Mouse (Mus musculus) neural tube, embryonic 11.5 days (tissue): ENCODE measurements around the gene Polr3h. TPM values are rescaled to one million over a fixed set of nuclear protein-coding genes. Genes with fewer than 3 reads are reported as not detected.

Source experiments
- ATAC-seq: fragments of 200-750 bp; cut with Nextera tagmentation; 2 replicates; pipeline ENCODE4 v1.8.0; 2017; ENCODE audit warnings: moderate number of reproducible peaks, mild to moderate bottlenecking, moderate TSS enrichment, moderate library complexity; ENCODE audit not compliant: insufficient read depth, low FRiP score, low TSS enrichment
- DNase-seq: peaks from one replicate; pipeline ENCODE4 v3.0.0-alpha.2; 2015; ENCODE audit warnings: low spot score
- H3K27ac ChIP-seq: fragments of 300-500 bp; sonication (generic); 2 replicates; pipeline ENCODE4 v1.5.1; 2014; ENCODE audit warnings: low read depth, mild to moderate bottlenecking, low read length
- H3K27me3 ChIP-seq: fragments of 300-500 bp; sonication (generic); 2 replicates; pipeline ENCODE4 v1.6.1; 2014; ENCODE audit warnings: mild to moderate bottlenecking, low read length, mixed read lengths; ENCODE audit not compliant: control insufficient read depth, insufficient read depth
- H3K36me3 ChIP-seq: fragments of 300-500 bp; sonication (generic); 2 replicates; pipeline ENCODE4 v1.6.1; 2014; ENCODE audit warnings: mild to moderate bottlenecking, low read length, moderate library complexity, mixed read lengths; ENCODE audit not compliant: control insufficient read depth, insufficient read depth
- H3K4me1 ChIP-seq: fragments of 300-500 bp; sonication (generic); 2 replicates; pipeline ENCODE4 v1.6.1; 2014; ENCODE audit warnings: low read length, mixed read lengths; ENCODE audit not compliant: control insufficient read depth, insufficient read depth
- H3K4me2 ChIP-seq: fragments of 300-500 bp; sonication (generic); 2 replicates; pipeline ENCODE4 v1.6.1; 2014; ENCODE audit warnings: low read depth, mild to moderate bottlenecking, moderate library complexity
- H3K4me3 ChIP-seq: fragments of 300-500 bp; sonication (generic); 2 replicates; pipeline ENCODE4 v1.5.1; 2014; ENCODE audit warnings: low read depth, low read length
- H3K9ac ChIP-seq: fragments of 300-500 bp; sonication (generic); 2 replicates; pipeline ENCODE4 v1.6.1; 2014; ENCODE audit warnings: mild to moderate bottlenecking, low read length
- H3K9me3 ChIP-seq: fragments of 300-500 bp; sonication (generic); 2 replicates; pipeline ENCODE4 v1.6.1; 2016; ENCODE audit warnings: low read length; ENCODE audit not compliant: control insufficient read depth
- WGBS: fragments of 180-500 bp; shearing (Covaris S2); extraction: QIAGEN DNeasy Blood & Tissue Kit; methylation state at CpG from one replicate; pipeline ENCODE4 v1.1.7; 2014; 5-methylcytosine and 5-hydroxymethylcytosine counted together
- polyA plus RNA-seq: library from polyadenylated mRNA; unstranded; fragments of >200 nt; fragmentation: Nextera tagmentation; extraction: Ambion mirVana; gene quantifications from 2 replicates; pipeline ENCODE4 v1.2.1, GENCODE M21; 2014

The Polr3h gene
- polyA plus RNA-seq, 1 experiment from 2014 or later: 83.0 TPM

DNA sequence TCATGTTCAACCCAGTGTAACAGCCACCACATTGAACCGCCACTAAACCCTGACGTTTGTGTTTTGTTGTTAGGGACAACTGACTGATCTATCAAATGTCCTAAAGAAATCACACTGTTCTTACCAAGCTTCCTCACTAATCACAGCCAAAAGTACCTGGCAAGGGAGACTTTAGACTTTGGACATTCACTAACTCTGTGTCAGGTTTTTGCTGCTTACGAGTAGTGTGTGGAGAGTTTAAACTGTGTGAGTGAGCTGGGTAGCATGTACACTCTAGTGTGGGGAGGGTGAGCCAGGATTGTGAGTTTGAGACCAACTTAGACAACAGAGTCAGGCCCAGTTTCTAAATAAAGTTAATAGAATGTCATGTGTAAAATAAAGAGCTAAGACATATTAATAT lies 43.7 kb downstream of the Polr3h start:
- Histone ChIP-seq H3K27ac (no peak overlapping the region), H3K4me1 (peaks cover 2% of the 10 kb centered on the region; the same call in 1 of the 2 replicates), H3K4me3 (no peak overlapping the region), H3K27me3 (no peaks in the 10 kb centered on the region), H3K36me3 (no peaks in the 10 kb centered on the region; the same call in 1 of the 2 replicates), H3K9ac (no peak overlapping the region), H3K4me2 (no peak overlapping the region), H3K9me3 (no peaks in the 10 kb centered on the region)
- DNase-seq: no peak
- ATAC-seq: no peak
- WGBS: 95% methylated on average over 3 of the region's 3 CpGs

DNA sequence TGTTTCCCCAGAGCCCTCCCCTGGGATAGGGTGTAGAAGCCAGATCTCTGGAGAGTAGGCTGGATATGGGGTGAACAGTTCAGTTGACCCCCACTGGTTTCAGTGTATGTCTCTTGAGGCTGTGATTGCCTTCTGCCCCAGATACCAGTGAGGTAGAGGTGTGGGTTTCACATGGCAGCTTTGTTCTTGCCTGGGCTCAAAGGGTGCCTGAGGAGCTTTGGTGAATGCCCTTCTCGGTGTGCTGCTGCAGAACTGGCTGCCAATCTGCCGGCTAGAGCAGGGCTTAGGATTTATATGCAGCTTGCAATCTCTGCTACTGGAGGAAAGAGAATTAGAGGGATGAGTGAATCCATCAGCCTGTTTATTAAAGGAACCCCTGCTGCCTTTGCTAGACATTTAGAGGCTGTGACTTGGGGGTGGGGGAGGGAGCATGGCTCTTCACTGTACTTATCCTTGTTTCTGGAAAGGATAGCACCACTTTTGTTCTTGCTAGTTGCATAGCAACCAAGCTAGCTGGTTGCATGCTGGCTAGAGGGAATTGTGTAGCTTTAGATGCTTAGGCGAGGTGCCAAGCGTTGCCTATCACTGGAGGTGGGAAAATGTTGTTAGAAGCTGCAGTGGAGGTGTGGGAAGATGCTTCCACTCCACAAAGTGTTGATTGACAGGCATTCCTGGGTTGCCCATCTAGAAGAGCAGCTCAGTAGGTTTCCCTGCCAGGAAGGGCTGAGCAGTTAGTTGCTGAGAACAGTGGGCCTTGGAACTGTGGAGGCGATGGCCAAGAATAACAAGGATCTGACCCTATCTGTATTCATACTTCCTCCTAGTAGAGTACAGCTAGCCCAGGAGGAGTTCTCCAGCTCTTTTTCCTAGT lies 46.3 kb downstream of the Polr3h start:
- ATAC-seq: no peak
- 72% methylated on average over 5 of the region's 5 CpGs for WGBS

DNA sequence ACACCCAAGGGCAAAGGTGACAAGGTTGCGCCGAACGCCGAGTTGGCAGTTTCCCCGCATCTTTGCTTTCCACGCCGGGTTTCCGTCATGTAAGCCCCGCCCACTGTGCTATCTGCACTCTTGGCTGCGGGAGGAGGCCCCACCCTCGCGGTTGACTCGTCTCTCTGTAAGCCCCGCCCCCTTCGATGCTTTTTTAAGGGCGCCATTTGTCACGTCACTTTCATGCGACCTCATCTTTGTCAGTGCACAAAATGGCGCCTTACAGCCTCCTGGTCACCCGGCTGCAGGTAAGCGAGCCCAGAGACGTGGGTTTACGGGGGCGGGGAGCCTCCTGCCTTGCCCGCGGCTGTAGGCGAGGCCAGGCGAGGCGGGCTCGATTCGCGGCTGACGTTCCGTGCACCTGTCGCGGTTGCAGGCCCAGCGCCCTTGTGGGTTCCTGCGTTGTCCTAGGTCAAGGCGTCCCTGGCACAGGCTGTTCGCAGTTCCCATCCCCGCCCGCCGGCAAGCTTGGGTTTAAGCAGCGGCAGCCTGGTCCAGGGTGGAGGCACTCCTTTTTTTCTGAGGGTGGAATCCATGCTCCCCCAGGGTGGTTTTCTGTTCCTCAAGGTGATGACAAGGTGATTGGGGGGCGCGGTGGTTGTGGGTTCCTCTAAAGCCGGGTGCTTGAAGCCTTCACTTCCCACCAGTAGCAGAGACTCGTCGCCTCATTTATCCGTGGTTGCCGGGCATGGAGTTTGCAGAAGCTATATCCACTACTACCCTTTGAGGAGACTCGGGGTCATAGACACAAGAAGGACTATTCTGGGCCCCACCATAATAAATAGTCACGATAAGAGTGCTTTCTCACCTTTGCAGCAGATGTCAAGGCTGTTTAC lies 53.5 kb downstream of the Polr3h start, which contains the start of gene Aco2:
TSS of gene Aco2 (plus strand) at position 48 of the 875 bp plus-strand sequence.
- ATAC-seq (peak; percentile 80), DNase-seq (peak; percentile 97)
- H3K4me2 ChIP-seq: peak within 1 kb of the TSS; percentile 84
- H3K9me3 ChIP-seq: no peaks in the 10 kb centered on the region
- H3K4me3 ChIP-seq: peak within 1 kb of the TSS; percentile 86
- WGBS: under 1% methylated on average over 53 of the region's 53 CpGs
- no peaks in the 10 kb centered on the region for H3K27me3 ChIP-seq
- H3K36me3 ChIP-seq: peaks cover 14% of the 10 kb centered on the region; the same call in 1 of the 2 replicates
- H3K9ac ChIP-seq: peak within 1 kb of the TSS; percentile 85
- H3K4me1 ChIP-seq: peaks cover 8% of the 10 kb centered on the region
- peak within 1 kb of the TSS; percentile 91 for H3K27ac ChIP-seq

More for the DNA sequence above, 46.3 kb downstream of the Polr3h start:
- Histone ChIP-seq H3K9me3 (no peaks in the 10 kb centered on the region), H3K27me3 (no peaks in the 10 kb centered on the region), H3K9ac (no peak overlapping the region), H3K36me3 (no peaks in the 10 kb centered on the region; the same call in 1 of the 2 replicates), H3K27ac (no peak overlapping the region), H3K4me1 (peaks cover 2% of the 10 kb centered on the region; the same call in 1 of the 2 replicates), H3K4me3 (no peak overlapping the region), H3K4me2 (no peak overlapping the region)
- DNase-seq: peak; percentile 17

DNA sequence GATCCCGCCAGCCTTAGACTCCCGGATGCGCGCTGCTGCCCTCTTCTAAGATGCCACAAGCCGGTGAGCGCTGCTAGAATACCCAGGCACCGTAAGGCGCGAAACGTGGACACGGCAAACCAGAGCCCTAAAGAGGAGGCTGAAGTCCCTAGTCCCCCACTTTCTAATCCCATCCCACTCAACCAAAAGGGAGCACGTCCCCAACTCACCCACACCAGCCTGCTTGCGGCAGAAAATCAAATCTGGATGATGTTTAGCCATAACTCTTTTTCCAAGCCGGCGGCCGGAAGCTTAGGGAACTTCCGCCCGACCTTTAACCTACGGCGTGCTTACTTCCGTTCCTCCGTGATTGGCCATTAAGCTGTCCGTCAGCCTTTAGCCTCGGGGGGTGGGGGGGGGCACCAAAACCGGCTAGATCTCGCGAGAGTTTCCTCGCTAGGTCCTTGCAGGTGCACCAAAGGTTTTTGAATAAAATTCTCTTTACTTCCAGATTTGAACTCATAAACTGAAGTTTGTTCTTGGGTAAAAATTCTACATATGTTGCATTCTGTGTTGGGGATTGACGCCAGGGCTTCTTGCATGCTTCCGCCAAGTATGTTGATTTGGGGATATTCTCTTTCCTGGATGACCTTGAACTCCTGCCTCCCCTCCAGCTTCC lies 54.3 kb downstream of the Polr3h start, which contains the start of gene Phf5a:
TSS of gene Phf5a (minus strand) at position 308 of the 658 bp plus-strand sequence.
- ATAC-seq (peak; percentile 84), DNase-seq (peak; percentile 95)
- Histone ChIP-seq H3K27me3 (no peaks in the 10 kb centered on the region), H3K27ac (peak within 1 kb of the TSS; percentile 91), H3K4me2 (peak within 1 kb of the TSS; percentile 84), H3K36me3 (peaks cover 19% of the 10 kb centered on the region), H3K9me3 (no peaks in the 10 kb centered on the region), H3K4me3 (peak within 1 kb of the TSS; percentile 86), H3K9ac (peak within 1 kb of the TSS; percentile 85), H3K4me1 (peaks cover 8% of the 10 kb centered on the region)
- WGBS: 0% methylated on average over 30 of the region's 30 CpGs

DNA sequence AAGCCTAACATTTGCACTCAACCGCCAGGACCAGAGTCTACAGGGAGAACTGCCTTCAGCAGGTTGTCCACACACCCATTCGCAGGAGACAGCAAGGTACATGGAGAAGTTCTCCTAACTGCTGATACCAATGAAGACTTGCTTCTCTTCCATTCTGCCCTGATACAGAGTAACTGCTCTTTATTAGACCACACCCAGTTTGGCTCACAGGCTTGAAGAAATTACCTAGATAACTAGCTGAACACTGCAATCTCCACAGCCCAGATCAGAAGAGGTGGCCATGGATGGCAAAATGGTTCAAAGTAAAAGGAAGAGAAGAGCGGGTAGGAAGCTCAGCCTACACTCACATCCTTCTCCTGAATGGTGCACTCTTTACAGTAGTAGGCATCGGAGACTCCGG lies 56.1 kb downstream of the Polr3h start:
- Histone ChIP-seq H3K27ac (no peak overlapping the region), H3K4me2 (no peak overlapping the region), H3K27me3 (no peaks in the 10 kb centered on the region), H3K36me3 (peaks cover 21% of the 10 kb centered on the region), H3K4me1 (peaks cover 8% of the 10 kb centered on the region), H3K9ac (no peak overlapping the region), H3K9me3 (no peaks in the 10 kb centered on the region), H3K4me3 (no peak overlapping the region)
- DNase-seq (no peak), ATAC-seq (no peak)
- 100% methylated on average over 5 of the region's 5 CpGs for WGBS

DNA sequence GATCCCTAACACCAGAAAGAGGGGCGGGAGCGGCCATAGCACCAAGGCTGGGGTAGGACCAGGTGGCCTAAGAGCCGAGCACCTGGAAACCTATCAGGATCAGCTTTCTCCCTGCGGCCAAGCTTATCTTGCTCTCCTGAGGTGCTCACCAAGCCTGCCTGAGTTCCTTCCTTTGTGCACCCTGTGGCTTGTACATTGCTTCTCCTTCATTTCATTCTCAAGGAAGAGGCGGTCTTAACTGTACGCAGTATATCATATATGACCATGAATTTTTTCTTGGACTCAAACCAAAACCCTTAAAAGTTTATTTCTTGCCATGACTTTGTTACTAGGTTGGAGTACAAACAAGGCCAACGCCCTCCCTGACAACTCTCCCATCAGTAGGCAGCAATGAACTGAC lies 61.8 kb downstream of the Polr3h start:
- H3K4me1 ChIP-seq: no peaks in the 10 kb centered on the region
- H3K4me2 ChIP-seq: no peak overlapping the region
- no peak overlapping the region for H3K27ac ChIP-seq
- no peak overlapping the region for H3K9ac ChIP-seq
- 96% methylated on average over 7 of the region's 7 CpGs for WGBS
- H3K9me3 ChIP-seq: no peaks in the 10 kb centered on the region
- ATAC-seq: no peak
- DNase-seq: no peak
- no peak overlapping the region for H3K4me3 ChIP-seq
- no peaks in the 10 kb centered on the region for H3K27me3 ChIP-seq
- peaks cover 24% of the 10 kb centered on the region for H3K36me3 ChIP-seq

DNA sequence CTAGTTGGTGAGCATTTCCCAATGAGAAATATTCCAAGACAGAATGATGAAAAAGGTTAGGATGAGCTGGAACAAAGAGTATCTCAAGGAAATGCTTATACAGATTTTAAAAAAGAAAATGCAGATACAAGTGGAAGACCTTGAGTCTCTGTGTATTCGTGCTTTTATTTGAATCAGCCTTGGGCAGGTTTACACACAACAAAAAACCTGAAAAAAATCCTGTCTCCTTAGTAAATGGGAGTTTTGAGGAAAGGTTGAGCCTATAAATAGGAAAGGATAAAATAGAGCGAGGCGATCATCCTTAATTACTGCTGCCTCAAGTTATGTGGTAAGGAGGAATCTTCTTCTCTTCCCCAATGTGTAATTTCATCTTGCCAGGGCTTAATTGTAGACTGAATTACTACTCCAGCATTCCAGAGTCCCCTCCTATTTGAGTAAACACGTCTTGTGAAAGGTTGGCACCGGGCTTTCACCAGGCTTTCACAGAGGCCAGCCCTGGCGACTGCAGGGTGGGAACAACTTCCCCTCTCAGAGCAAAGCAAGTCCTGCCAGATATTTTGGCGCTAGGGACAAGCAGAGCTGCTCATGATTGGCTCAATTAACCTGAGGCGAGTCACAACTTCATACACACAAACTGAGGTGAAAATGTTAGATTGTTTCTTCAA lies 65.4 kb downstream of the Polr3h start:
- Histone ChIP-seq H3K4me1 (peaks cover 9% of the 10 kb centered on the region; the same call in 1 of the 2 replicates), H3K4me2 (peak overlapping the region; percentile 97), H3K36me3 (peaks cover 7% of the 10 kb centered on the region; the same call in 1 of the 2 replicates), H3K9me3 (no peaks in the 10 kb centered on the region), H3K27me3 (no peaks in the 10 kb centered on the region), H3K27ac (no peak overlapping the region), H3K4me3 (no peak overlapping the region), H3K9ac (no peak overlapping the region)
- 50% methylated on average over 8 of the region's 8 CpGs for WGBS
- no peak for DNase-seq
- no peak for ATAC-seq
